Mouse (Mus musculus): ENCODE data around the gene Idua. TPM values are rescaled to one million over a fixed set of nuclear protein-coding genes. Genes with fewer than 3 reads are reported as not detected.
A peak's percentile ranks its signal among the peaks of the same experiment; 100 is the strongest.

The Idua gene
- polyA plus RNA-seq, 1 experiment from 2014 or later, result 13.1 TPM

DNA sequence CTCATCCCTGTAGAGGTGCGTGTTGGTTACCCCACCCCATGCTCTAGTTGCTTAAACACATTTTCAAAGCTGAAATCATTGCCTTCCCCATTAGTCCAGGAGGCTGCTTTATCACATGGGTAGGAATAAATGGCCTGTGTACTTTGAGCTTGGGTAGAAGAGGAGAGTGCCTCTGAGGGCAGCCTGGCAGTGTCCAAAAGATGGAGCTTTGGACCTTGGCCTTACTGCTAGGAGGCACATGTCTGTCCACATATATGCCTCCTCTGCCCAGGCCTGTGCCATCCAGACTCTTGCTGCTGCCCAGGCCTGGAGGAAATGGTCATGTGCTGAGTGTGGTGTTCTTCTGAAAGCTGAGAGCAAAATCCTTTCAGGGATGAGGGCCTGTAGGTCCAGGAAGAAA, 48.3 kb downstream of the Idua start:
- Histone ChIP-seq H3K4me3 (replicated peaks) (no peak overlapping the region), H3K9me3 (no peaks in the 10 kb centered on the region), H3K36me3 (peaks cover 59% of the 10 kb centered on the region), H3K27me3 (no peaks in the 10 kb centered on the region), H3K9ac (replicated peaks) (no peak overlapping the region), H3K4me1 (replicated peaks) (peaks cover 7% of the 10 kb centered on the region), H3K4me2 (no peak overlapping the region), H3K27ac (no peak overlapping the region)
- ATAC-seq (ENCODE audit: insufficient number of reproducible peaks, insufficient read depth, low FRiP score, low TSS enrichment, low read depth), result no peak
- WGBS, result 93% methylated on average over 1 of the region's 1 CpGs

DNA sequence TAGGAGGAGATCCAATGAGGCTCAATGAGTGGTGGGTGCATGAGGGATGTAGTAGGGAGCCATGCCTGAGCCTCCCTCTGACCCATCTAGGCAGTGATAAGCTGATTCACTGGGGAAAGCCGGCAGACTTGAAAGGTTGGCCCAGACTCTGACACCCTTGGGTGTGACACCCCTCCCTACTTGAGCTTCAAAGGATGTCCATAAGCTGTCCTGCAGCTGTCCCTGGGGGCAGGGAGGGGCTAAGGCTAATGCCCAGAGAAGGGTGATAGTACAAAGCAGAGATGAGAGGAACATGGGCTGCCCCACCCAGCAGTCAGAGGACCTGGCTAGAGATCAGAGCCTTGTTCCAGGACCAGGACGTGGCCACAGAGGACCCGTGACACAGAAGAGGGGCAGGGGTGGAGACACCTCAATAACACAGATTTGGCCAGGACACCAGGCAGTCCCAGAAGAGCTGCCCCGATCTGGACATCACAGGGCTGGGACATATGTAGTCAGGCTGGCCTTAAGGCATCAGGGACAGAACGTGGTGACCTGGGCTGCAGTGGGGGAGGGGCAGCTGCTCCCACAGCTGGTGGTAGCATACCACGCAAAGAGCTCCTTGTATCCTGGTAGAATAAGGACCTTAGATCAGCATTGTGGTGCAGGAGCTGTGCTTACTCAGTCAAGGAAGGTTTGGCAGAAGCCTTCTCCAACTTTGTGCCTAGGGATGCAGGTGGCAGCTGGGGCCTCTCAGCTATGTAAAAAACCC, 49.0 kb downstream of the Idua start:
- ATAC-seq (ENCODE audit: insufficient number of reproducible peaks, insufficient read depth, low FRiP score, low TSS enrichment, low read depth), result no peak
- Histone ChIP-seq H3K4me3 (replicated peaks) (no peak overlapping the region), H3K27me3 (no peaks in the 10 kb centered on the region), H3K4me2 (no peak overlapping the region), H3K36me3 (peaks cover 52% of the 10 kb centered on the region), H3K27ac (no peak overlapping the region), H3K4me1 (replicated peaks) (peaks cover 7% of the 10 kb centered on the region), H3K9me3 (no peaks in the 10 kb centered on the region), H3K9ac (replicated peaks) (no peak overlapping the region)
- WGBS, result 40% methylated on average over 6 of the region's 6 CpGs

DNA sequence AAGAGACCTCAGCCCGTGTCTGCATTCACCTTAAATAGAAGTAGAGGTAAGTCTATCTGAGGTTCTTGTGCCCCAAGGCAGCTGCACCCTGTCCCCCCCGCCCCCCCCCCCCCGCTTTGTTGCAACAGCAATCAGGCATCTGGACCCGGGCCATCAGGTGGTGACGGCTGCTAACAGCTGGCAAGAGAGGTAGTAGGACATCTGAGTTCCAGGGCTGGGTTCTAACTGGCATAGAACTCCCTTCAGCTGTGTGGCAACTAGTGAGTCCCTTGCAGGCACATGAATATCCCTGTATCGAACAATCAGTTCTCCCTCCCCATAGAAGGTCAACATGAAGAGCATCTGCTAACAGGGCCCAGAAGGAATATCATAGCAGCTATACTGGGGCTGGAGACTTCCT, 51.8 kb downstream of the Idua start:
- 75% methylated on average over 6 of the region's 6 CpGs for WGBS
- Histone ChIP-seq H3K4me1 (replicated peaks) (peaks cover 12% of the 10 kb centered on the region), H3K4me2 (no peak overlapping the region), H3K36me3 (peaks cover 24% of the 10 kb centered on the region), H3K27me3 (no peaks in the 10 kb centered on the region), H3K27ac (no peak overlapping the region), H3K4me3 (replicated peaks) (no peak overlapping the region), H3K9ac (replicated peaks) (no peak overlapping the region), H3K9me3 (no peaks in the 10 kb centered on the region)
- no peak for ATAC-seq (ENCODE audit: insufficient number of reproducible peaks, insufficient read depth, low FRiP score, low TSS enrichment, low read depth)

DNA sequence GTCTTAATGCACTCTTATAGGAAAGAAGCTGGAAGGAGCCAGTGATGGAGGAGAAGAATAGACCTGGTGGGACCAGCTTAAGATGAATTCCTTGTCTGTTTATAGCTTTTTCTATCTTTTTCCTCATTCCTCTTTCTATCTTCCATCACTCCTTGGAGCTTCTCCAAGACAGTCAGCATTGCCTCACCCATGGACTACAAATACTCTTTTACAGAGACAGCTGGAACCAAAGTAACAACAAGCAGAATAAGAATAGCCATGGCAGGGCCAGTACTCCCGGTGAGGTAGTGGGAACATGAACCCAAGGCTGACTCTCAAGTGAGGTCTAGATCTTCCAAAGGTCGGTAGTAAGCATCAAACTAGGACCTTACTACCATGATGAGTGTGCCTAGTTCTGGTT, 53.0 kb downstream of the Idua start:
- H3K4me3 ChIP-seq (replicated peaks), result no peak overlapping the region
- peak overlapping the region; percentile 85; the same call in 1 of the 2 replicates for H3K27ac ChIP-seq
- H3K9me3 ChIP-seq, result no peaks in the 10 kb centered on the region
- ATAC-seq (ENCODE audit: insufficient number of reproducible peaks, insufficient read depth, low FRiP score, low TSS enrichment, low read depth), result no peak
- no peaks in the 10 kb centered on the region for H3K27me3 ChIP-seq
- no peak overlapping the region for H3K9ac ChIP-seq (replicated peaks)
- H3K4me2 ChIP-seq, result no peak overlapping the region
- H3K36me3 ChIP-seq, result peaks cover 13% of the 10 kb centered on the region
- peaks cover 19% of the 10 kb centered on the region for H3K4me1 ChIP-seq (replicated peaks)
- 90% methylated on average over 2 of the region's 2 CpGs for WGBS

DNA sequence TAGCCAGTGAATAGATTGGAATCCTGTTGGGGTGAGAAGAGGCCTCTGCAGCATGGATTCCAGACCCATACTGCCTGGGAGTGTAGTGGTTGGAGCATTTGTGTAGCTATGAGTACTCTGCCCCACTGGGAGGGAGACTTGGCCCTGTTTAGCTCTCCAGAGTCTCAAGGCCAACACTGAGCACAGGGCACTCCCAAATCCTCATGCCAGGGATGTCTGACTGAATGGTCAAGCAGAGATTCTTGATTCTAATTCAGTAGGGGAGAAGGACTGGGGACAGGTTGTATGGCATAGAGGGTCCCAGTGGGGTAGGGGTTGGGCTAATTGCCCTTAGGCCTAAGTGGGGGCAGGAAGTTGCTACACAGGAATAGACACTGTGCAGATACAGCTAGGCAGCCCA, 53.6 kb downstream of the Idua start:
- Histone ChIP-seq H3K9ac (replicated peaks) (no peak overlapping the region), H3K27ac (peak overlapping the region; percentile 85), H3K9me3 (no peaks in the 10 kb centered on the region), H3K4me1 (replicated peaks) (peaks cover 25% of the 10 kb centered on the region), H3K36me3 (peaks cover 7% of the 10 kb centered on the region), H3K4me2 (no peak overlapping the region), H3K27me3 (no peaks in the 10 kb centered on the region), H3K4me3 (replicated peaks) (no peak overlapping the region)
- ATAC-seq (ENCODE audit: insufficient number of reproducible peaks, insufficient read depth, low FRiP score, low TSS enrichment, low read depth), result no peak

DNA sequence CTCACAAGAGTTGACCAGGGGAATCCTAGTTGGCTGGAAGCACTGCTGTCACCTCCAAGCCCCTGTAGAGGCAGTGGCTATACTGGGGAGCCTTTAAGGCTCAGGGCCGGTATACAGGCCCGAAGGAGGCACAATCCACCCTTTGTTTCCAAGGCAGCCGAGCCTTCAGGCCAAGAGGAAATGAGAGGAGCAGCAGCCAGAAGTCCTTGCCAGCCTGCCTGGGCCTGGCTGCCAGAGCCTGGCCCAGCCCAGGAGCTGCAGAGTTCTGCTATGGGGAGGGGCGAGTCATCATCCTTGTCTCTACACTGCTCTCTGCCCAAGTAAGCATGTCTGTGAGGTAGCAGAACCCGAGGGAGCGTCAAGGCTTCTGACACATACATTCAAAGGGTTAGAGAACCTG, 54.0 kb downstream of the Idua start:
- Histone ChIP-seq H3K36me3 (0 out of 2 replicates have a peak, but pooled peaks cover 2% of the 10 kb centered on the region), H3K9ac (replicated peaks) (0 out of 2 replicates have a peak overlapping the region, but pooled peaks have one; percentile 18), H3K27me3 (no peaks in the 10 kb centered on the region), H3K4me2 (no peak overlapping the region), H3K27ac (peak overlapping the region; percentile 85), H3K9me3 (no peaks in the 10 kb centered on the region), H3K4me3 (replicated peaks) (no peak overlapping the region), H3K4me1 (replicated peaks) (peaks cover 26% of the 10 kb centered on the region)
- peak; percentile 57; the same call in 1 of the 2 replicates for ATAC-seq (ENCODE audit: insufficient number of reproducible peaks, insufficient read depth, low FRiP score, low TSS enrichment, low read depth)
- 63% methylated on average over 6 of the region's 6 CpGs for WGBS

DNA sequence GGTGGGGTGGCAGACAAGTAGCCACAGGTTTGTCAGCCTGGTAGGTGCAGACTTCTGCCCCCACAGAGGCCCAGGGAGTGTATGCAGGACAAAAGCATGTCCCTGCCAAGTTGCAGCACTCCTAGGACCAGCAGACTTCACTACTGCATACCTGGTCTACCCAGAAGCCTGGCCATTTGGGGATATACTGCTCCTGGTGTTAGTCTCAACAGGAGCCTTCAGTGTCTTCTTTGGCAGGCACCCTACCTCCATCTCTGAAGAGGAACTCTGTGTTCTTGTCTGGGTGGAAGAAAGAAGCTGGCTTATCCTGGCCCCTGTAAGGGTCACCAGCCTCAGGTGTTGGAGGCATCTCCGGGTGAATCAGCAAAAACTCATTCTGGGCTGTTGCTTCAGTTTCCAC, 55.8 kb downstream of the Idua start:
- H3K9me3 ChIP-seq, result no peaks in the 10 kb centered on the region
- ATAC-seq (ENCODE audit: insufficient number of reproducible peaks, insufficient read depth, low FRiP score, low TSS enrichment, low read depth), result no peak
- H3K27ac ChIP-seq, result no peak overlapping the region
- H3K4me1 ChIP-seq (replicated peaks), result peaks cover 28% of the 10 kb centered on the region
- H3K27me3 ChIP-seq, result no peaks in the 10 kb centered on the region
- no peak overlapping the region for H3K4me3 ChIP-seq (replicated peaks)
- WGBS, result 100% methylated on average over 1 of the region's 1 CpGs
- H3K9ac ChIP-seq (replicated peaks), result no peak overlapping the region
- no peak overlapping the region for H3K4me2 ChIP-seq
- H3K36me3 ChIP-seq, result no peaks in the 10 kb centered on the region

DNA sequence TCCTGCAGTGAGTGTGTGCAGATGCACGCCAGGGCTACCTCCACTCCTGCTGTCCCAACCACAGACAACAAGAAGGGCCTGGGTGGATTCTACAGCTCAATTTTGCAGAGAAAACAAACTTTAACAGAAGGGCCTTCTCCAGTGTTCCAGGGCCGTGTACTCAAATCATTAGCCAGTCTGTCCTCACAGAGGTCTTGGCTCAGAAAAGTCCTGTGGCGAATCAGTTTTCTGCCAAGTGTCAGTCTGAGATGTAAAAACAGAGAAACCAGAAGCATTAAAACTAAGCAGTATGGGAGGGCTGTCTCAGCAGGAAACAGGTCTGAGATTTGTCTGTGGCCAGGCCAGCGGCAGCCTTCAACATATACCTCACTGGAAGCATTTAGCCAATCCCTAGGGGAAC, 57.9 kb downstream of the Idua start:
- Histone ChIP-seq H3K9me3 (no peaks in the 10 kb centered on the region), H3K27ac (peak overlapping the region; percentile 66; the same call in 1 of the 2 replicates), H3K4me2 (no peak overlapping the region), H3K4me3 (replicated peaks) (no peak overlapping the region), H3K36me3 (no peaks in the 10 kb centered on the region), H3K4me1 (replicated peaks) (peaks cover 28% of the 10 kb centered on the region), H3K27me3 (no peaks in the 10 kb centered on the region), H3K9ac (replicated peaks) (no peak overlapping the region)
- WGBS, result 37% methylated on average over 4 of the region's 4 CpGs
- ATAC-seq (ENCODE audit: insufficient number of reproducible peaks, insufficient read depth, low FRiP score, low TSS enrichment, low read depth), result no peak

DNA sequence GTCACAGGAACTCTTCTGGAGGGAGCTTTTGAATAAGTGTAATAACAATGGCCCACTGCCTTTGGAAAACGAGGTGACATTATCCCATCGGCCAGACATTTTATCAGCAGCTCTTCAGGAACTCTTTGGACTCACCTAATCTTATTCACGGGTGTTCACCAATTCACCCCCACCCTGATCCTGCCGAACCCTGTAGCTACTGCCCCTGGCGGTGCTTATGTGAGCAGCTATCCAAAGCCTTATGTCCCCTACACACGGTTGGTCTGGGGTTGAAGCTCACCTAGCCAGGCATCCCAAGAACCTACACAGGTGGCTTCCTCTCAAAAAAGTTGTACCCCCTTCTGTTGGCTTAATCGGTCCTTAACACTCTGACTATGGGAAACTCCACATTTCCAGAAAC, 59.6 kb downstream of the Idua start:
- no peak overlapping the region for H3K4me2 ChIP-seq
- no peaks in the 10 kb centered on the region for H3K36me3 ChIP-seq
- 70% methylated on average over 7 of the region's 7 CpGs for WGBS
- H3K27me3 ChIP-seq, result no peaks in the 10 kb centered on the region
- ATAC-seq (ENCODE audit: insufficient number of reproducible peaks, insufficient read depth, low FRiP score, low TSS enrichment, low read depth), result no peak
- no peaks in the 10 kb centered on the region for H3K9me3 ChIP-seq
- H3K9ac ChIP-seq (replicated peaks), result no peak overlapping the region
- H3K4me3 ChIP-seq (replicated peaks), result no peak overlapping the region
- peaks cover 17% of the 10 kb centered on the region for H3K4me1 ChIP-seq (replicated peaks)
- no peak overlapping the region for H3K27ac ChIP-seq

DNA sequence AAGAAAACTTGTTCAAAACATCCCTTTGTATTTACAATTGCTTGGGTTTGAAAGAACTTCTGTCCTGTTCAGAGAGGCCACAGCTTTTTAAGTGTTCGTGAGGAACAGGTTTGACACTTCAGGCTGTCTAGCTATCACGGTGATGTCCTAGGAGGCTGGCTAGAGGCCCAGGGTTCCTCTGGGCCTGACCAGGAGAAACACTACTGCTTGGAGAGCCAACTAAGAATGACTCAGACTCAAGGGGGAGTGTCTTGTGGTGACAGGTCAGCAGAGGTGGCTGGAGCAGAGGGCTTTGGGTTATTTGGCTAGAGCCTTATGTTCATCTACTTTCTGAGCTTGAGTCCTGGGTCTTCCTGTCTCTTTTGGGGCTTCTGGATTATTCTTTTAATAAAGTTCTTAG, 63.9 kb downstream of the Idua start:
- Histone ChIP-seq H3K4me3 (replicated peaks) (no peak overlapping the region), H3K4me1 (replicated peaks) (0 out of 2 replicates have a peak, but pooled peaks cover 3% of the 10 kb centered on the region), H3K9me3 (no peaks in the 10 kb centered on the region), H3K4me2 (no peak overlapping the region), H3K27ac (no peak overlapping the region), H3K9ac (replicated peaks) (no peak overlapping the region), H3K27me3 (no peaks in the 10 kb centered on the region), H3K36me3 (no peaks in the 10 kb centered on the region)
- WGBS, result 77% methylated on average over 2 of the region's 2 CpGs
- ATAC-seq (ENCODE audit: insufficient number of reproducible peaks, insufficient read depth, low FRiP score, low TSS enrichment, low read depth), result no peak

DNA sequence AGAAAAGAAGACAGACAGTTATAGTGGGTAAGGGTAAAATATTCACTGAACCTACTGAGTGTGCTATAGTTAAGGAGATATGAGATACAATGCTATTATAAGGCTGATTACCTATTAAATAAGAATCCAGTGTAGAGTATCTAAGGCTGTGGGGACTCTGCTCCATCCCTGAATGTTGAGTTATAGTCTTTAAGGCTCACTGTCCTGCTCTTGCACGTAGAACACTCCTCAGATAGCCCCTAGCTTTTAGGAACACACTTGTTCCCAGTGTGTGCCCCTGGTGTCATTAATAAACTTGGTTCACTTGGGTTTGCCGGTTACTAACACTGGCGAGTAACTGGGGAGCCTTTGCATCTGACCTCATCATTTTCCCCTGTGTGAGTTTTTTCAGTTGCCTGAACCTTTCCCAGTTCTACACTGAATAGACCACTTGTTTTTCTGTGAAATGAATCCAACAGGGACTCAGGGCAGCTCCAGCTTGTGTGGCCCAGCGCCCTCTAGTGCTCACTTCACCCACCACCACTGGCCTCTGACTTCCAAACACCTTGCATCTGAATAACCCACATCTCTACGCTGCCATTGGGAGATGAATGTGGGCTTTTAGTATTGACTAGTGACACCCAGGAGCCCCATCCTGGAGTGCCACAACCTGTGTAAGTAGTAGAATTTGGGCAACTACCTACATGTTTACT, 66.6 kb downstream of the Idua start:
- Histone ChIP-seq H3K9me3 (no peaks in the 10 kb centered on the region), H3K27ac (no peak overlapping the region), H3K27me3 (no peaks in the 10 kb centered on the region), H3K4me1 (replicated peaks) (no peaks in the 10 kb centered on the region), H3K4me2 (no peak overlapping the region), H3K4me3 (replicated peaks) (no peak overlapping the region), H3K36me3 (no peaks in the 10 kb centered on the region), H3K9ac (replicated peaks) (no peak overlapping the region)
- peak; percentile 80 for ATAC-seq (ENCODE audit: insufficient number of reproducible peaks, insufficient read depth, low FRiP score, low TSS enrichment, low read depth)
- 22% methylated on average over 5 of the region's 5 CpGs for WGBS

Measured in limb, embryonic 12.5 days (tissue).